Mouse (Mus musculus) heart, postnatal 0 days (tissue): ENCODE measurements around the gene Gjb2.

Experiments
- CTCF ChIP-seq: IDR thresholded peaks from 2 replicates; pipeline ENCODE4 v1.5.1; 2016; ENCODE audit warnings: antibody characterized with exemption, control low read depth, low read depth
- EP300 ChIP-seq: IDR thresholded peaks from 2 replicates; pipeline ENCODE4 v1.6.1; 2016; ENCODE audit warnings: antibody characterized with exemption, low read depth

DNA sequence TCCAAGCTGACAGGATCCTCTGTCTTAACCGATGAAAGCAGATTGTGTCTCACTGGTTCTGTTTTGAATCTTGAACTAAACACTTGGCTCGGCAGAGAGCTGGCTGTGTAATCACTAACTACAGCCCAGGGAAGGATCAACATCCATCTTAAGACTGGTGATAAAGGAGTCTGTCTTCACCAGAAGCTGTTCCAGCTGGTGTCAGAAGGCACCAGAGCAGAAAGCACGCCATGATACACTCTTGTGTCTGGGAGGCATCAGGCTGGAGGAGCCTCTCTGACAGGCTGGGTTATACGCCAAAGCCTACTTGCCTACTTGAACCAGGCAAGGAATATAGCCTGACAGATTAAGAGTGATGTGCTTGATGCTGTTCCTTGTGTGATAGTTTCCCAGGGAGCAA is 41.2 kb upstream of the Gjb2 start:
- no peak for TF ChIP-seq CTCF
- no peak for TF ChIP-seq EP300
